Mouse (Mus musculus): ENCODE results near the gene Ky.
A peak's percentile ranks its signal among the peaks of the same experiment; 100 is the strongest.

Gene Ky

GRCm38 (mm10) chr9:102505700-102506585, at the start of gene Ky:
TSS of gene Ky (plus strand) at chr9:102505750.
- peak; percentile 37 for DNase-seq

- DNase-seq, result no peak
Observed at GRCm38 (mm10) chr9:102462251-102462650, 43.3 kb upstream of the Ky start.

DNA sequence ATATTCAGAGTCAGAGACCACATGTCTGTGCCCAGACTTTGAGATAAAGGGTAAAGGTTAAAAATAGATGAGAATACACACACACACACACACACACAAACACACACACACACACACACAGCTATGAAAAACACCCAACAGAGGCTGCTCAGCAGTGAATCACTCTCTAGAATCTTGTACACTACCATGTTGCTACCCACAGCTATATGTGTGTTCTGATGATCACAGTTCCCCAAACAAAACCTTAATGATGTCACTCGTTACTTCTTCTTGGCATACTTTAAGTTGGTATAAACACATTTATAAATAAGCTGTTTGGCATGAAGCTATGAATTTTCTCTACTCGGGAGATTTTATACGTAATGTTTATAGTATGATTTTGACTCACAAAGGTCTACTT, 40.5 kb upstream of the Ky start:
- no peak for DNase-seq

DNA sequence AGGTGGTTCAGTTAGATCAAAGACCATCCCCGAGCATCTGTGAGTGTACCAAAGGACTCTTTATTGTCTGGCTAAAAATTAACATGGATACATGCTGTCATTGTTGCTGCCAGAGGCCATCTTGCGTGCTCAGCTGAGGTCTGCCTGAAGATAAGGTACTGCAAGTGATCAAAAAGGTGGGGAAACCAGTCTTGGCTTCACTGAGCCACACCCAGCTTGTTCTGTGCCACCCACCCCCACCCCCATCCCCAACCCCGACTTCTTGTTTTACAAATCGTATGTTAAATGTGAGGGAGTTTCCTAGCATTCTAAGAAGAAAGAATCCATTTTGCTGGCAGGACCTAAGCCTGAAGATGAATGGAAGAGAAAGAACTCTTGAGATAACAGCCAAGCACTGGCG, 39.8 kb upstream of the Ky start:
- no peak for DNase-seq

DNA sequence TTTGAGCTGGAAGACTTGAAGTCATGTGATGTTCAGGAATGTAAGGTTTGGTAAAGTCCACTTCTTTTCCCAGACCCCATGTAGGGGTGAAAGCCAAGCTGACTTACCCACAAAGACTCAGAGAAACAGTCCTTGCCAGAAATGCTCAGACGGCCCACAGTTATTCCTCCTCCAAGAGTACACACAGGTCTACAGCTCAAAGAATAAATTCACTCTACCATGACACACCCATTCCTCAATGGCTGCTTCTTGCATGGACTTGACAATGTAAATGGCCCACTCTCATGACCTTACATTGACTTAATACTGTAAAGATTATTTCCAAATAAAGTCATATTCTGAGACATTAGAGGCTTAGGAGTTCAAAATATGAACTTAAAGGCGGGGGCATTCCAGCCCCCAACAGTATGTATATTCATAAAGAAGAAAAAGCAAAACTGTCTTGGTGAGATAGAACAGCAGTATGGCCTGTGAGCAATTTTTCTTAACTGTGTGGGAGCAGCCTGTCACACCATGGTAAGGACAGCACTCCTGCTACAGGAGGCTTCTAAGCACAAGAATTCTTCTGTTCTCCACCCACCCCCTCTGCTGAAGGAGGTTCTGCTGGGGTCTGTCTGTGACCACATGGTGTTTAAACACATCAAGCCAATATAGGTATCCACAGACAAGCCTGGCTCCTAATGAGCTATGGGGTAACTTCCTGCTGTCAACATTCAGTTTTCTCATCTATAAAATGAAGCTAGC, 35.3 kb upstream of the Ky start:
- DNase-seq, result no peak

DNA sequence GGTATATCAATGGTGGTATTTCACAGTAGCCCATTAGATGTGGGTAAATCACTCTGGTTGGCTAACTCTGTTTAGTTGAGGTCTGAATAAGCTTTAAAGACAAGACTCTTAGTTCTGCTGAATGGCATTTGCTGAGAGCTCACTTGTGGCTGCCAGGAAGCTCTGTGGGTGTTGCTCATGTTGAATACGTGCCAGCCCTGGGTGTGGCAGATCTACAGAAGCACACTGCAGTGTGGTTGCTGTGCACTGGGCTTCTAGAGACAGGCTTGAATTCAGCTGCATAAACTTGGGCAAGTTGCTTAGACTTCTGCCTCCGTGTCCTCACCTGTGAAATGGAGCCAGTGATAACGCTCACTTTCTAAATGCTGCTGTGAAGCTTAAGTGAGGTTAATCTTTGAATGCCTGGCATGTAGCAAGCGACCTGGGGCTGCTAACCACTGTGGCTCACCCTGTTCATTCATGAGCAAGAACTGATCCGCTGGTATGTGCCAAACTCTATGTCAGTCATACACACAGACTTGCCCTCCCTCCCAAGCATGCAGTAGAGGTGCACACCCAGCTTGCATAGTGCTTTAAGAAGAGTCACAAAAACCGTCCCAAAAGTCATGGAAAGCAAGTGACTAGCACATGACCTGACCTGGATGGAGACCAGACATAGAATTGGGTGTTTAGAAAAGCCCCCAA, 27.6 kb upstream of the Ky start:
- DNase-seq, result no peak

- DNase-seq, result no peak
Observed at GRCm38 (mm10) chr9:102478451-102478835, 27.1 kb upstream of the Ky start.

DNA sequence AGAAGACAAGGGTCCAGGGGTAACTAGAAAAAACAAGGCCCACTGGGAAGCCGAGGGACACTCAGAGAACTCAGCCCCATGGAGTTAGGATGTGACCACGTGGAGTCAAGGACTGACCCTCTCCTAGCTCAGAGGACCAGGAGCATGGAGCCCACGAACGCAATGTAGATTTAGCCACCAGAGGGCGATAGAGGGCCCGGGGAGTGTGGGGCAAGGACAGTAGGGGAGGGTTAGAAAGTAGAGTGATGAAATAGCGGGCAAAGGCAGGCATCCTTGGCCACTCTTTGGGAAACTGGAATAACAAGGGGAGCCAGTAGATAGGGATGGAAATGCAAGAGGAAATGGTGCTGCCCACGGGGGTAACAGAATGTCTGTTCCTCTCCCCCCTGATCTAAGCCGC, 26.5 kb upstream of the Ky start:
- DNase-seq, result peak; percentile 22

- DNase-seq, result no peak
Observed at GRCm38 (mm10) chr9:102492031-102492795, 13.3 kb upstream of the Ky start.

GRCm38 (mm10) chr9:102493044-102493443, 12.5 kb upstream of the Ky start:
- DNase-seq, result peak; percentile 90

GRCm38 (mm10) chr9:102493916-102494315, 11.6 kb upstream of the Ky start:
- DNase-seq, result no peak

GRCm38 (mm10) chr9:102494454-102494853, 11.1 kb upstream of the Ky start:
- no peak for DNase-seq

- no peak for DNase-seq
Observed at GRCm38 (mm10) chr9:102495266-102495665, 10.3 kb upstream of the Ky start.

GRCm38 (mm10) chr9:102496481-102497041, 9.0 kb upstream of the Ky start:
- DNase-seq, result no peak

GRCm38 (mm10) chr9:102497089-102497690, 8.4 kb upstream of the Ky start:
- DNase-seq, result no peak

DNA sequence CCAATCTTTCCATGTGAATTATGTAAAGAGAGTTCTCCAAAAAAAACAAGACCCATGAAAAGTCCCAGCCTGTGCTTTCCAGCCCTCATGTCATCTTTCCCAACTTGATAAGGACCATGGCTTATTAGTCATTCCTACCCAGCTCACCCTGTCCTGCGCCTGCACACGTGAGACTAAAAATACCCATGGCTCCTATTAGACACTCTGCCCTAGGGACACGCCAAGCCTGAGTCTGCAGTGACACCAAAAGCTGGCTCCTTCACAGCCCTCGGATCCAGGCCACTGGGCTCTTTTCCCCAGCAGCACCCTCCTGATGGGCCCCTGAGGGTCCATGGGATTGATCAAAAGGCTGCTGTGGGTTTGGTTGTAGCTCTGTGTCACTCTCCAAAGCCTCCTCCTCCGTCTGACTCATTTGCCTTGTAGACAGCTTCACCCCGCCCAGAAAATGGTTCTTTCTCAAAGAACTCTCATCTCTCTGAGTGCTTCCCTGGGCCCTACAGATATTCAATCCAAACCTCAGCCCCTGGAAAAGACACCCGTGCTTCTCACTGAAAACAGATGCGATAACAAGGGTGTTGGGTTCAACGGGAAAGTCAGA, 7.6 kb upstream of the Ky start:
- DNase-seq, result no peak

GRCm38 (mm10) chr9:102498701-102499100, 6.8 kb upstream of the Ky start:
- no peak for DNase-seq

- no peak for DNase-seq
Observed at GRCm38 (mm10) chr9:102499266-102499665, 6.3 kb upstream of the Ky start.

DNA sequence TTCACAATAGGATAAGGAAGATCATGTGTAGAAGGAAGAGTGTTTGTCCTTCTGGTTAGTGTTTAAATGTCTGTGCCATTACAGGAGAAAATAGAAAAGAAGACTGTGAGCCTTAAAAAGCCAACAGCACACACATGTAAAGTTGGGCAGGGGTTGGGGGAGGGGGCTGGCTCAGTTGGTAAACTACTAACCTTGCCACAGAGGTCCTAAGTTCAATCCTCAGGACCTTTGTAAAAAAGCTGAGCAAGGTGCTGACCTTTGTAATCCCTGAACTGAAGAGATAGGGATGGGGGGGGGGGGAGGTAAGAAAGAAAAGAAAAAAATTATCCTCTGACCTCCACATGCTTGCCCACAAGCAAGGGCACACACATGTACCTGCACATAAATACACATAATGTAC, 5.8 kb upstream of the Ky start:
- no peak for DNase-seq

- no peak for DNase-seq
Observed at GRCm38 (mm10) chr9:102501113-102501512, 4.4 kb upstream of the Ky start.

GRCm38 (mm10) chr9:102502015-102502633, 3.4 kb upstream of the Ky start:
- DNase-seq, result no peak
